Comparison of ENCODE assay signal across 13 mouse cellular contexts in the genomic region with DNA sequence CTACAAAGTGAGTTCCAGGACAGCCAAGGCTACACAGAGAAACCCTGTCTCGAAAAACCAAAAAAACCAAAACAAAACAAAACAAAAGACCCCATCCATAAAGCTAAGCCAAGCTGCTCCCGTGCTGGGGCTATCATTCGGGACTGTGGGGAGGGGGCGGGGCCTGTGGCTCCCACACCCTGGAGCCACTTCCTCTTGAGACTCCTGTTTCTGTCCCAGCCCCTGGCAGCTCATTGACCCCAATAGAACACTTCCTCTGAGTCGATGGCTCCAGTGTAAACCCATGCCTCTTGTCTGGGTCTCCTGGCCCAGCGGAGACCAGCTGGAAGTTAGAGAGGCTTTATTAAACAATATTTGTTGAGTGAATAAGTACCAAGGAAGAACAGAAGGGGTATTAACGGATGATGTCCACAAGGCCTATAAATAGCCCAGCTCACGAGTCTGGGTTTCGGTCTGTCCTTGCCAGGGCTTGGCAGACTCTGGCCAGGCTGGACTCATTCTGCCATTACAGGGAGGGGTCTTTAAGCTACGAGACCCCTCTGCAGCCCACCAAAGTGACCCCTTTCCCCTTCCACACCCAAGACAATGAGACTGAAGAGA. TPM values are rescaled to one million over a fixed set of nuclear protein-coding genes. Genes with fewer than 3 reads are reported as not detected.
DNase-seq lines count a peak whose midpoint lies in the region; ATAC-seq lines count a peak whose summit lies in the region.
"Had no signal": no experiment of that assay in that cellular context is flagged by ENCODE, and none has a peak within 500 bp of the region (broad histone marks: within the 10 kb centered on the region; RNA-seq: fewer than 3 reads in every experiment).

No protein-coding gene starts in this region.

- WGBS in hindbrain, embryonic 13.5 days = 58% methylated on average over 10 of the region's 10 CpGs
- 51% methylated on average over 10 of the region's 10 CpGs for WGBS in hindbrain, embryonic 16.5 days
- 47% methylated on average over 10 of the region's 10 CpGs for WGBS in heart, embryonic 10.5 days

- no peak for ATAC-seq in hindbrain, embryonic 13.5 days (ENCODE audit: low FRiP score)
- ATAC-seq in hindbrain, embryonic 16.5 days = no peak; the same call in 1 of the 2 replicates

- peaks cover 4% of the 10 kb centered on the region; the same call in 1 of the 2 replicates for H3K36me3 ChIP-seq in hindbrain, embryonic 13.5 days
- no peaks in the 10 kb centered on the region for H3K36me3 ChIP-seq in hindbrain, embryonic 16.5 days (ENCODE audit: control insufficient read depth, insufficient read depth, low read length)
- H3K36me3 ChIP-seq in heart, embryonic 10.5 days = no peaks in the 10 kb centered on the region

- no peaks in the 10 kb centered on the region for H3K9me3 ChIP-seq in hindbrain, embryonic 13.5 days
- no peaks in the 10 kb centered on the region for H3K9me3 ChIP-seq in hindbrain, embryonic 16.5 days (ENCODE audit: control insufficient read depth, low read length)
- no peaks in the 10 kb centered on the region for H3K9me3 ChIP-seq in heart, embryonic 10.5 days
- H3K9me3 ChIP-seq: limb, embryonic 12.5 days had no signal

- peaks cover 31% of the 10 kb centered on the region for H3K4me1 ChIP-seq in hindbrain, embryonic 13.5 days (replicated peaks)
- H3K4me1 ChIP-seq in hindbrain, embryonic 16.5 days (ENCODE audit: control insufficient read depth, insufficient read depth, low read depth, low read length) = peaks cover 8% of the 10 kb centered on the region
- peaks cover 24% of the 10 kb centered on the region for H3K4me1 ChIP-seq in heart, embryonic 10.5 days

- no peak overlapping the region for H3K4me3 ChIP-seq in hindbrain, embryonic 13.5 days
- no peak overlapping the region for H3K4me3 ChIP-seq in hindbrain, embryonic 16.5 days (ENCODE audit: low read length)
- no peak overlapping the region for H3K4me3 ChIP-seq in heart, embryonic 10.5 days
- H3K4me3 ChIP-seq: limb, embryonic 12.5 days had no signal

- H3K9ac ChIP-seq in hindbrain, embryonic 13.5 days = no peak overlapping the region
- no peak overlapping the region for H3K9ac ChIP-seq in hindbrain, embryonic 16.5 days (ENCODE audit: low read depth, low read length)
- H3K9ac ChIP-seq: limb, embryonic 12.5 days had no signal

- H3K4me2 ChIP-seq in hindbrain, embryonic 13.5 days = no peak overlapping the region
- H3K4me2 ChIP-seq in hindbrain, embryonic 16.5 days (ENCODE audit: low read length) = no peak overlapping the region
- H3K4me2 ChIP-seq: limb, embryonic 12.5 days had no signal

- DNase-seq in MN1 (ENCODE audit: low spot score) = peak; percentile 27
- no peak for DNase-seq in heart, embryonic 10.5 days (ENCODE audit: low spot score)
- peak; percentile 16 for DNase-seq in lung, postnatal 25 days (ENCODE audit: low spot score)
- DNase-seq in left cerebral cortex, adult 8-10 months (ENCODE audit: low spot score in 2 of 2) = no peak
- DNase-seq in spleen, adult 18-20 months = no peak
- no peak for DNase-seq in embryo, embryonic 10.5 days (ENCODE audit: low spot score)
- DNase-seq: adrenal gland, adult 8-10 months; thymus, postnatal 25 days had no signal

- H3K27ac ChIP-seq in hindbrain, embryonic 13.5 days = 0 out of 2 replicates have a peak overlapping the region, but pooled peaks have one; percentile 9
- H3K27ac ChIP-seq in hindbrain, embryonic 16.5 days (ENCODE audit: low read depth, low read length) = no peak overlapping the region
- H3K27ac ChIP-seq in heart, embryonic 10.5 days = peak overlapping the region; percentile 52
- H3K27ac ChIP-seq: kidney, postnatal 0 days; limb, embryonic 12.5 days had no signal

- H3K27me3 ChIP-seq in hindbrain, embryonic 13.5 days = peaks cover 4% of the 10 kb centered on the region; the same call in 1 of the 2 replicates
- no peaks in the 10 kb centered on the region for H3K27me3 ChIP-seq in hindbrain, embryonic 16.5 days (replicated peaks; ENCODE audit: control insufficient read depth, insufficient read depth, low read length)
- peaks cover 28% of the 10 kb centered on the region for H3K27me3 ChIP-seq in heart, embryonic 10.5 days (ENCODE audit: insufficient read depth, poor library complexity, severe bottlenecking)

RNA-seq across cellular contexts. Expression of a gene that starts 10.7 kb away (rescaled TPM):
- 0.69 and 0.91 TPM in 2 replicates for polyA plus RNA-seq in hindbrain, embryonic 13.5 days (2015; fragmentation: Nextera tagmentation; extraction: Ambion mirVana)
- polyA plus RNA-seq in hindbrain, embryonic 16.5 days (2015; fragmentation: Nextera tagmentation; extraction: Ambion mirVana) = 2.8 and 3.0 TPM in 2 replicates
- 0.21 and 0.77 TPM in 2 replicates for polyA plus RNA-seq in heart, embryonic 10.5 days (2016; fragmentation: Nextera tagmentation; extraction: Ambion mirVana)
- total RNA-seq in left cerebral cortex, adult 8-10 months (2022) = 10 to 100 TPM; 26.5 to 33.0 (median 32.3) TPM
- total RNA-seq: megakaryocyte-erythroid progenitor cell, adult 5-6 weeks had no signal

Comparison
In these comparisons a context has a peak if more than half of its experiments do, and no peak if none do; other contexts are left out.
1. DNase-seq: peak in MN1 (single experiment) and lung, postnatal 25 days (single experiment); none in heart, embryonic 10.5 days (single experiment), left cerebral cortex, adult 8-10 months (0 of 2), spleen, adult 18-20 months (0 of 2) and embryo, embryonic 10.5 days (single experiment).